Mouse (Mus musculus): ENCODE data around the gene Npsr1.

GRCm38 (mm10) chr9:24063251-24063650 lies 34.5 kb upstream of the Npsr1 start:
- no peak for TF ChIP-seq CTCF (IDR thresholded peaks at IDR 0.05)
- TF ChIP-seq POLR2A (IDR thresholded peaks at IDR 0.05; ENCODE audit: insufficient read depth, low read depth, low read length): no peak

All from heart, adult 2 months (tissue).